Mouse (Mus musculus): ENCODE results near the gene Prg2. TPM values are rescaled to one million over a fixed set of nuclear protein-coding genes. Genes with fewer than 3 reads are reported as not detected.
A peak's percentile ranks its signal among the peaks of the same experiment; 100 is the strongest.

Gene Prg2
- total and polyA plus RNA-seq, 3 experiments, result 0.82 TPM; not detected in 2

DNA sequence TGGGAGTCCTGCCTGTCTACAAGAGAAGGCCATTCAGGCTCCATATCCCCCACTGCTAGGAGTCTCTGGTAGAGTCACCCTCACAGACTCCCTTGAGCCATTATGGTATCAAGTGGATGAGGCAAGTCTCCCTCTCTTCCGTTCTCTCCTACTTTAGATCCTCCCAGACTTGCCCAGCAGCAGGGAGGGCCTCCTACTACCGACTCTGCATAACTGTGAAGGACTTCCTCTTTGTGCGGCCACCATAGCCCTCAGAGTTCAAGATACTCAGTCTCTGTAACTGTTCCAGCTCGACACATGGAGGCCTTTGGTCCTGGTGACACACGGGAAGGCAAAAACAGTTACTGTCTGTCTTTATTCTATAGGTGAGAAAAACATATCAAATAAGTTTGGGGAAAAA, 47.0 kb downstream of the Prg2 start:
- Histone ChIP-seq H3K27me3 (ENCODE audit: insufficient read depth, low read length) (peaks cover 39% of the 10 kb centered on the region), H3K36me3 (replicated peaks) (no peaks in the 10 kb centered on the region), H3K4me1 (ENCODE audit: insufficient read depth, low read depth, low read length) (peaks cover 37% of the 10 kb centered on the region), H3K4me3 (ENCODE audit: low read depth, low read length) (no peak overlapping the region), H3K9me3 (replicated peaks) (no peaks in the 10 kb centered on the region)
- ATAC-seq (ENCODE audit: extremely low read depth, insufficient number of reproducible peaks, low FRiP score, poor library complexity, severe bottlenecking) (peak; percentile 68), DNase-seq (ENCODE audit: low spot score) (peak; percentile 55)
- no peak for TF ChIP-seq CTCF (IDR thresholded peaks at IDR 0.05; ENCODE audit: low read depth, low read length)
- no peak for TF ChIP-seq GATA2 (IDR thresholded peaks at IDR 0.05; ENCODE audit: borderline replicate concordance, low read depth, low read length)
- no peak for TF ChIP-seq TAL1 (conservative IDR thresholded peaks at IDR 0.05; ENCODE audit: low read depth, low read length)
- TF ChIP-seq POLR2AphosphoS5 (IDR thresholded peaks at IDR 0.05; ENCODE audit: insufficient replicate concordance, low read depth, low read length), result no peak
- TF ChIP-seq GATA1 (IDR thresholded peaks at IDR 0.05; ENCODE audit: borderline replicate concordance, low read length), result no peak

GRCm38 (mm10) chr2:85029897-85030296, 49.6 kb downstream of the Prg2 start:
- Histone ChIP-seq H3K36me3 (replicated peaks) (no peaks in the 10 kb centered on the region), H3K4me3 (ENCODE audit: low read depth, low read length) (no peak overlapping the region), H3K4me1 (ENCODE audit: insufficient read depth, low read depth, low read length) (peaks cover 37% of the 10 kb centered on the region), H3K9me3 (replicated peaks) (no peaks in the 10 kb centered on the region), H3K27me3 (ENCODE audit: insufficient read depth, low read length) (peaks cover 40% of the 10 kb centered on the region)
- peak; percentile 5; the same call in 1 of the 2 replicates for ATAC-seq (ENCODE audit: extremely low read depth, insufficient number of reproducible peaks, low FRiP score, poor library complexity, severe bottlenecking)
- TF ChIP-seq GATA2 (IDR thresholded peaks at IDR 0.05; ENCODE audit: borderline replicate concordance, low read depth, low read length) (no peak), CTCF (IDR thresholded peaks at IDR 0.05; ENCODE audit: low read depth, low read length) (no peak), POLR2AphosphoS5 (IDR thresholded peaks at IDR 0.05; ENCODE audit: insufficient replicate concordance, low read depth, low read length) (no peak), TAL1 (conservative IDR thresholded peaks at IDR 0.05; ENCODE audit: low read depth, low read length) (no peak), GATA1 (IDR thresholded peaks at IDR 0.05; ENCODE audit: borderline replicate concordance, low read length) (no peak)
- DNase-seq (ENCODE audit: low spot score), result no peak

- H3K9me3 ChIP-seq (replicated peaks), result no peaks in the 10 kb centered on the region
- H3K4me1 ChIP-seq (ENCODE audit: insufficient read depth, low read depth, low read length), result peaks cover 45% of the 10 kb centered on the region
- H3K27me3 ChIP-seq (ENCODE audit: insufficient read depth, low read length), result peaks cover 46% of the 10 kb centered on the region
- no peak overlapping the region for H3K4me3 ChIP-seq (ENCODE audit: low read depth, low read length)
- ATAC-seq (ENCODE audit: extremely low read depth, insufficient number of reproducible peaks, low FRiP score, poor library complexity, severe bottlenecking) (no peak), DNase-seq (ENCODE audit: low spot score) (no peak)
- H3K36me3 ChIP-seq (replicated peaks), result no peaks in the 10 kb centered on the region
- TF ChIP-seq POLR2AphosphoS5 (IDR thresholded peaks at IDR 0.05; ENCODE audit: insufficient replicate concordance, low read depth, low read length) (no peak), TAL1 (conservative IDR thresholded peaks at IDR 0.05; ENCODE audit: low read depth, low read length) (no peak), CTCF (IDR thresholded peaks at IDR 0.05; ENCODE audit: low read depth, low read length) (no peak), GATA2 (IDR thresholded peaks at IDR 0.05; ENCODE audit: borderline replicate concordance, low read depth, low read length) (no peak), GATA1 (IDR thresholded peaks at IDR 0.05; ENCODE audit: borderline replicate concordance, low read length) (no peak)
These were observed 50.7 kb downstream of the Prg2 start for GRCm38 (mm10) chr2:85030989-85031388.

DNA sequence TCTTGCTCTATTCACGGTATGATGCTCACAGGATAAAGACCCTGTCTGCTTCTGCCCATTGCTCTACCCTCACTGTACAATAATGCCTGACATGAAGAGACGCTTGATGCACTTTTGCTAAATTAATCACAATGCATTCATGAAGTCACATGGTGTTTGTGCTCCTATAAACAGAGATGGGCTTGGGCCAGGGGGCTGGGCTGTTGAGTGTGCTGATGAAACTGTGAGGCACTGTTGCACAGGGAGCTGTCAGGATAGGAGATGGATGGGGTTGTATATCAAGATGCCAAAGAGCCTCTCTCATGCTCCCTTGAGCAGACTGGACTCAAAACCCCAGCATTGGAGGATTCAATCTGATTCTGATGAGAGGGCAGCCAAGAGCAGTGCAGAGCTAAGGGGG, 52.9 kb downstream of the Prg2 start:
- TF ChIP-seq GATA2 (IDR thresholded peaks at IDR 0.05; ENCODE audit: borderline replicate concordance, low read depth, low read length) (no peak), TAL1 (conservative IDR thresholded peaks at IDR 0.05; ENCODE audit: low read depth, low read length) (no peak), CTCF (IDR thresholded peaks at IDR 0.05; ENCODE audit: low read depth, low read length) (no peak), POLR2AphosphoS5 (IDR thresholded peaks at IDR 0.05; ENCODE audit: insufficient replicate concordance, low read depth, low read length) (no peak), GATA1 (IDR thresholded peaks at IDR 0.05; ENCODE audit: borderline replicate concordance, low read length) (no peak)

More for the DNA sequence above, 52.9 kb downstream of the Prg2 start:
- peaks cover 46% of the 10 kb centered on the region for H3K27me3 ChIP-seq (ENCODE audit: insufficient read depth, low read length)
- H3K9me3 ChIP-seq (replicated peaks), result no peaks in the 10 kb centered on the region
- H3K4me3 ChIP-seq (ENCODE audit: low read depth, low read length), result no peak overlapping the region
- ATAC-seq (ENCODE audit: extremely low read depth, insufficient number of reproducible peaks, low FRiP score, poor library complexity, severe bottlenecking), result no peak
- DNase-seq (ENCODE audit: low spot score), result no peak
- peaks cover 43% of the 10 kb centered on the region for H3K4me1 ChIP-seq (ENCODE audit: insufficient read depth, low read depth, low read length)
- H3K36me3 ChIP-seq (replicated peaks), result peaks cover 1% of the 10 kb centered on the region

Other genes starting within 250 kb of the Prg2 start
- 13.1 TPM in 1 of 2 replicates, not detected in the other for gene Ypel4, start 246.4 kb upstream of the Prg2 start, total RNA-seq (2014; fragmentation: Nextera tagmentation)
- 0.29 and 0.44 TPM in 2 replicates for gene Ypel4, start 246.4 kb upstream of the Prg2 start, total RNA-seq (2017)
- 0.07 and 0.16 TPM in 2 replicates for gene Ypel4, start 246.4 kb upstream of the Prg2 start, polyA plus RNA-seq (2012)
- gene Gm19426, start 236.8 kb upstream of the Prg2 start, total RNA-seq (2014; fragmentation: Nextera tagmentation), result not detected in 2 replicates
- not detected in 2 replicates for gene Gm19426, start 236.8 kb upstream of the Prg2 start, total RNA-seq (2017)
- gene Gm19426, start 236.8 kb upstream of the Prg2 start, polyA plus RNA-seq (2012), result not detected in 2 replicates
- not detected in 2 replicates for gene Serping1, start 205.0 kb upstream of the Prg2 start, total RNA-seq (2014; fragmentation: Nextera tagmentation)
- not detected in 2 replicates for gene Serping1, start 205.0 kb upstream of the Prg2 start, total RNA-seq (2017)
- gene Serping1, start 205.0 kb upstream of the Prg2 start, polyA plus RNA-seq (2012), result not detected in 2 replicates
- 37.2 and 74.5 TPM in 2 replicates for gene Ube2l6, start 181.6 kb upstream of the Prg2 start, total RNA-seq (2014; fragmentation: Nextera tagmentation)
- gene Ube2l6, start 181.6 kb upstream of the Prg2 start, total RNA-seq (2017), result 20.2 and 22.5 TPM in 2 replicates
- gene Ube2l6, start 181.6 kb upstream of the Prg2 start, polyA plus RNA-seq (2012), result 1.2 and 2.5 TPM in 2 replicates
- gene Smtnl1, start 157.8 kb upstream of the Prg2 start, total RNA-seq (2014; fragmentation: Nextera tagmentation), result not detected in 2 replicates
- not detected in 2 replicates for gene Smtnl1, start 157.8 kb upstream of the Prg2 start, total RNA-seq (2017)
- gene Smtnl1, start 157.8 kb upstream of the Prg2 start, polyA plus RNA-seq (2012), result not detected in 2 replicates
- 13.5 and 21.0 TPM in 2 replicates for gene Timm10, start 153.5 kb upstream of the Prg2 start, total RNA-seq (2014; fragmentation: Nextera tagmentation)
- gene Timm10, start 153.5 kb upstream of the Prg2 start, total RNA-seq (2017), result 51.5 and 54.9 TPM in 2 replicates
- gene Timm10, start 153.5 kb upstream of the Prg2 start, polyA plus RNA-seq (2012), result 13.3 and 19.5 TPM in 2 replicates
- gene Slc43a1, start 141.6 kb upstream of the Prg2 start, total RNA-seq (2014; fragmentation: Nextera tagmentation), result 0.29 and 62.5 TPM in 2 replicates
- gene Slc43a1, start 141.6 kb upstream of the Prg2 start, total RNA-seq (2017), result 0.05 and 0.12 TPM in 2 replicates
- gene Slc43a1, start 141.6 kb upstream of the Prg2 start, polyA plus RNA-seq (2012), result 0.03 TPM in 1 of 2 replicates, not detected in the other
- gene Rtn4rl2, start 93.8 kb upstream of the Prg2 start, total RNA-seq (2014; fragmentation: Nextera tagmentation), result not detected in 2 replicates
- gene Rtn4rl2, start 93.8 kb upstream of the Prg2 start, total RNA-seq (2017), result not detected in 2 replicates
- gene Rtn4rl2, start 93.8 kb upstream of the Prg2 start, polyA plus RNA-seq (2012), result not detected in 2 replicates
- gene Slc43a3, start 43.9 kb upstream of the Prg2 start, total RNA-seq (2014; fragmentation: Nextera tagmentation), result 116 and 137 TPM in 2 replicates
- 85.2 and 90.3 TPM in 2 replicates for gene Slc43a3, start 43.9 kb upstream of the Prg2 start, total RNA-seq (2017)
- 13.5 and 15.4 TPM in 2 replicates for gene Slc43a3, start 43.9 kb upstream of the Prg2 start, polyA plus RNA-seq (2012)
- not detected in 2 replicates for gene Prg3, start 7.8 kb downstream of the Prg2 start, total RNA-seq (2014; fragmentation: Nextera tagmentation)
- 88.3 and 92.3 TPM in 2 replicates for gene Prg3, start 7.8 kb downstream of the Prg2 start, total RNA-seq (2017)
- 0.42 and 0.70 TPM in 2 replicates for gene Prg3, start 7.8 kb downstream of the Prg2 start, polyA plus RNA-seq (2012)
- 168 and 190 TPM in 2 replicates for gene Ssrp1, start 56.8 kb downstream of the Prg2 start, total RNA-seq (2014; fragmentation: Nextera tagmentation)
- gene Ssrp1, start 56.8 kb downstream of the Prg2 start, total RNA-seq (2017), result 304 and 315 TPM in 2 replicates
- 54.9 and 111 TPM in 2 replicates for gene Ssrp1, start 56.8 kb downstream of the Prg2 start, polyA plus RNA-seq (2012)
- gene P2rx3, start 57.0 kb downstream of the Prg2 start, total RNA-seq (2014; fragmentation: Nextera tagmentation), result 0.39 and 0.60 TPM in 2 replicates
- gene P2rx3, start 57.0 kb downstream of the Prg2 start, total RNA-seq (2017), result 0.05 and 0.06 TPM in 2 replicates
- gene P2rx3, start 57.0 kb downstream of the Prg2 start, polyA plus RNA-seq (2012), result not detected in 2 replicates
- 2.6 and 3.0 TPM in 2 replicates for gene Tnks1bp1, start 67.6 kb downstream of the Prg2 start, total RNA-seq (2014; fragmentation: Nextera tagmentation)
- gene Tnks1bp1, start 67.6 kb downstream of the Prg2 start, total RNA-seq (2017), result 1.7 and 2.8 TPM in 2 replicates
- gene Tnks1bp1, start 67.6 kb downstream of the Prg2 start, polyA plus RNA-seq (2012), result 5.2 and 5.7 TPM in 2 replicates
- not detected in 2 replicates for gene Aplnr, start 155.8 kb downstream of the Prg2 start, total RNA-seq (2014; fragmentation: Nextera tagmentation)
- 0.12 and 0.22 TPM in 2 replicates for gene Aplnr, start 155.8 kb downstream of the Prg2 start, total RNA-seq (2017)
- not detected in 2 replicates for gene Aplnr, start 155.8 kb downstream of the Prg2 start, polyA plus RNA-seq (2012)
- gene Lrrc55, start 216.7 kb downstream of the Prg2 start, total RNA-seq (2014; fragmentation: Nextera tagmentation), result not detected in 2 replicates
- 0.12 and 0.44 TPM in 2 replicates for gene Lrrc55, start 216.7 kb downstream of the Prg2 start, total RNA-seq (2017)
- not detected in 2 replicates for gene Lrrc55, start 216.7 kb downstream of the Prg2 start, polyA plus RNA-seq (2012)

Data from G1E (cell line).